Comparison of ENCODE assay signal across 8 mouse cellular contexts in genomic region chr11:6603887-6604603, GRCm38 (mm10). TPM values are rescaled to one million over a fixed set of nuclear protein-coding genes. Genes with fewer than 3 reads are reported as not detected.
DNase-seq lines count a peak whose midpoint lies in the region; ATAC-seq and TF ChIP-seq lines count a peak whose summit lies in the region.

No protein-coding gene starts in this region.

- H3K27me3 ChIP-seq in heart, embryonic 11.5 days (ENCODE audit: control insufficient read depth, insufficient read depth, low read length) = peaks cover 55% of the 10 kb centered on the region
- H3K27me3 ChIP-seq in midbrain, embryonic 10.5 days (ENCODE audit: low read depth, poor library complexity, severe bottlenecking) = peaks cover 40% of the 10 kb centered on the region

- H3K9ac ChIP-seq in heart, embryonic 11.5 days (ENCODE audit: low read depth, low read length) = no peak overlapping the region

- H3K36me3 ChIP-seq in heart, embryonic 11.5 days (ENCODE audit: control insufficient read depth, insufficient read depth, low read length) = no peaks in the 10 kb centered on the region
- H3K36me3 ChIP-seq in midbrain, embryonic 10.5 days = peaks cover 20% of the 10 kb centered on the region; the same call in 1 of the 2 replicates

- no peak for TF ChIP-seq CTCF in layer of hippocampus, adult 2 months (conservative IDR thresholded peaks at IDR 0.05)

- intact Hi-C loops in gastrocnemius, postnatal 14 days (cut with DNase I; ENCODE audit: low total_unique reads) = no loop called here

- ATAC-seq in heart, embryonic 11.5 days (replicated peaks; ENCODE audit: insufficient number of reproducible peaks, low FRiP score, low TSS enrichment) = peak; percentile 62

- peak overlapping the region; percentile 62 for H3K4me3 ChIP-seq in layer of hippocampus, adult 2 months
- no peak overlapping the region for H3K4me3 ChIP-seq in heart, embryonic 11.5 days (ENCODE audit: low read depth, low read length)
- peak overlapping the region; percentile 60 for H3K4me3 ChIP-seq in midbrain, embryonic 10.5 days

- H3K27ac ChIP-seq in layer of hippocampus, adult 2 months = peak overlapping the region; percentile 100
- no peak overlapping the region for H3K27ac ChIP-seq in heart, embryonic 11.5 days (ENCODE audit: low read depth, low read length)
- H3K27ac ChIP-seq in midbrain, embryonic 10.5 days (replicated peaks) = peak overlapping the region; percentile 81; the same call in 1 of the 2 replicates

- 23% methylated on average over 12 of the region's 12 CpGs for WGBS in heart, embryonic 11.5 days (ENCODE audit: insufficient replicate concordance)
- 39% methylated on average over 12 of the region's 12 CpGs for WGBS in midbrain, embryonic 10.5 days

- peak; percentile 49 to 60 for DNase-seq in layer of hippocampus, adult 2 months (ENCODE audit: low spot score in 2 of 2)
- DNase-seq in layer of hippocampus, adult 9-10 months (ENCODE audit: low spot score) = no peak
- peak; percentile 66 for DNase-seq in cerebellum, adult 8-10 months
- peak; percentile 55 for DNase-seq in kidney, postnatal 14 days
- no peak for DNase-seq in midbrain, embryonic 10.5 days (ENCODE audit: low spot score)
- peak; percentile 61 for DNase-seq in telencephalon, adult 2 months (ENCODE audit: low read depth, low spot score)
- no peak for DNase-seq in gastrocnemius, postnatal 14 days

- H3K4me2 ChIP-seq in heart, embryonic 11.5 days = peak overlapping the region; percentile 24; the same call in 1 of the 2 replicates

- no peaks in the 10 kb centered on the region for H3K9me3 ChIP-seq in heart, embryonic 11.5 days (replicated peaks; ENCODE audit: control insufficient read depth, low read length)
- no peaks in the 10 kb centered on the region for H3K9me3 ChIP-seq in midbrain, embryonic 10.5 days (replicated peaks)

- H3K4me1 ChIP-seq in heart, embryonic 11.5 days (ENCODE audit: control insufficient read depth, insufficient read depth, low read length) = peaks cover 33% of the 10 kb centered on the region
- H3K4me1 ChIP-seq in midbrain, embryonic 10.5 days = peaks cover 70% of the 10 kb centered on the region

RNA-seq across cellular contexts. Expression of gene Nacad, which starts 1.8 kb away (rescaled TPM):
- total RNA-seq in layer of hippocampus, adult 2 months (2021) = 10 to 100 TPM; 36.9 to 37.1 TPM
- polyA plus RNA-seq in heart, embryonic 11.5 days (2014; fragmentation: Nextera tagmentation; extraction: Ambion mirVana) = 1.3 TPM in 2 replicates
- 17.2 and 39.7 TPM in 2 replicates for polyA plus RNA-seq in midbrain, embryonic 10.5 days (2016; fragmentation: Nextera tagmentation; extraction: Ambion mirVana)
- total RNA-seq in gastrocnemius, postnatal 14 days (2021) = under 1 TPM; 0.18 to 0.82 TPM

RNA-seq across cellular contexts. Expression of gene Tbrg4, which starts 21.8 kb away (rescaled TPM):
- 10 to 100 TPM; 42.9 to 52.9 TPM for total RNA-seq in layer of hippocampus, adult 2 months (2021)
- 43.7 and 45.8 TPM in 2 replicates for polyA plus RNA-seq in heart, embryonic 11.5 days (2014; fragmentation: Nextera tagmentation; extraction: Ambion mirVana)
- polyA plus RNA-seq in midbrain, embryonic 10.5 days (2016; fragmentation: Nextera tagmentation; extraction: Ambion mirVana) = 61.7 and 70.5 TPM in 2 replicates
- 10 to 100 TPM; 63.5 to 64.6 TPM for total RNA-seq in gastrocnemius, postnatal 14 days (2021)

RNA-seq across cellular contexts. Expression of gene Wap, which starts 34.4 kb away (rescaled TPM):
- total RNA-seq in layer of hippocampus, adult 2 months (2021) = not detected
- not detected in 2 replicates for polyA plus RNA-seq in heart, embryonic 11.5 days (2014; fragmentation: Nextera tagmentation; extraction: Ambion mirVana)
- polyA plus RNA-seq in midbrain, embryonic 10.5 days (2016; fragmentation: Nextera tagmentation; extraction: Ambion mirVana) = not detected in 2 replicates
- not detected for total RNA-seq in gastrocnemius, postnatal 14 days (2021)

RNA-seq across cellular contexts. Expression of gene Ramp3, which starts 54.3 kb away (rescaled TPM):
- total RNA-seq in layer of hippocampus, adult 2 months (2021) = 1 to 10 TPM; 6.1 to 7.6 TPM
- polyA plus RNA-seq in heart, embryonic 11.5 days (2014; fragmentation: Nextera tagmentation; extraction: Ambion mirVana) = 1.4 and 1.7 TPM in 2 replicates
- polyA plus RNA-seq in midbrain, embryonic 10.5 days (2016; fragmentation: Nextera tagmentation; extraction: Ambion mirVana) = 5.6 and 7.1 TPM in 2 replicates
- total RNA-seq in gastrocnemius, postnatal 14 days (2021) = under 1 TPM; 0.38 to 0.68 TPM

RNA-seq across cellular contexts. Expression of gene Ccm2, which starts 57.4 kb away (rescaled TPM):
- 10 to 100 TPM; 50.2 to 55.8 TPM for total RNA-seq in layer of hippocampus, adult 2 months (2021)
- 62.9 and 67.9 TPM in 2 replicates for polyA plus RNA-seq in heart, embryonic 11.5 days (2014; fragmentation: Nextera tagmentation; extraction: Ambion mirVana)
- 106 and 108 TPM in 2 replicates for polyA plus RNA-seq in midbrain, embryonic 10.5 days (2016; fragmentation: Nextera tagmentation; extraction: Ambion mirVana)
- total RNA-seq in gastrocnemius, postnatal 14 days (2021) = 10 to 100 TPM; 20.8 to 21.6 TPM

Comparison
In these comparisons a context has a peak if more than half of its experiments do, and no peak if none do; other contexts are left out.
1. DNase-seq: peak in layer of hippocampus, adult 2 months (2 of 2), cerebellum, adult 8-10 months (single experiment), kidney, postnatal 14 days (single experiment) and telencephalon, adult 2 months (single experiment); none in layer of hippocampus, adult 9-10 months (single experiment), midbrain, embryonic 10.5 days (single experiment) and gastrocnemius, postnatal 14 days (single experiment).
2. RNA of gene Nacad, which starts 1.8 kb away (total RNA-seq): 36.9 to 37.1 TPM in layer of hippocampus, adult 2 months; 0.18 to 0.82 TPM in gastrocnemius, postnatal 14 days; every median in the first group is over 10 times any median in the second.